7 mouse cellular contexts compared by ENCODE assay signal in the genomic region with DNA sequence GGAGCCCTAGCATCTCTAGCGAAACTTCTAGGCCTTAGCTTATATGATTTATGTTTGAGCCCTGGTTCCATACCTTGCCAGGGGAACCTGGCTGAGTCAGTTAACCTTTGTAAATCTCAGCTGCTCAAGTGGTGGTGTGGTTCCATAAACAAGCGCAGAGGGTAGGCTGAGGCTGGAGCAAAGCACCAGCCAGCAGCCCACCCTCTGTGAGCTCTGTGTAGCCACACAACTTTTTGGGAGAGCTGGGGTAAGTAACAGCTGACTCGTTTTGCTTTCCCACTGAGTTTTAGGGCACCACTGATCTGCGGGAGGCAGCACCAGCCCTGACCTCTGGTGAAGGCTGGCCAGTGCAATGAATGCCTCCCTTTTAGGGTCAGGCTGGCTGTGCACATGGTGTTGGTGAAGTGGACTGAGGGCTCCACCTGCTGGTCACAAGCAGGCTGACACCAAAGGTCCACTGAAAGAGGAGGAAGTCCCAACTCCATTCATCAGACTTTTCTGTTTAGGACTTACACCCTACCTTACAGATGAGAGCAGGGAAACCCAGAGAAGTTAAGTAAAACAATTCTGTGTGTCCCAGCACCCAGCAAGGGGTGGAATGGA. TPM values are rescaled to one million over a fixed set of nuclear protein-coding genes. Genes with fewer than 3 reads are reported as not detected.
DNase-seq lines count a peak whose midpoint lies in the region; ATAC-seq and TF ChIP-seq lines count a peak whose summit lies in the region.

No protein-coding gene starts in this region.

- no peak overlapping the region for H3K27ac ChIP-seq in intestine, postnatal 0 days (ENCODE audit: low read depth, low read length)
- no peak overlapping the region for H3K27ac ChIP-seq in midbrain, embryonic 12.5 days (replicated peaks)

- no peak overlapping the region for H3K4me2 ChIP-seq in intestine, postnatal 0 days (replicated peaks; ENCODE audit: low read depth)
- no peak overlapping the region for H3K4me2 ChIP-seq in midbrain, embryonic 12.5 days (replicated peaks)

- no peak overlapping the region for H3K4me3 ChIP-seq in intestine, postnatal 0 days (ENCODE audit: low read depth, low read length)
- no peak overlapping the region for H3K4me3 ChIP-seq in midbrain, embryonic 12.5 days

- ATAC-seq in intestine, postnatal 0 days, result peak; percentile 53
- peak; percentile 80 for ATAC-seq in midbrain, embryonic 12.5 days (ENCODE audit: low FRiP score, low read depth)

- no peaks in the 10 kb centered on the region for H3K9me3 ChIP-seq in intestine, postnatal 0 days (ENCODE audit: control insufficient read depth)
- no peaks in the 10 kb centered on the region for H3K9me3 ChIP-seq in midbrain, embryonic 12.5 days

- TF ChIP-seq CTCF in intestine, postnatal 0 days (IDR thresholded peaks at IDR 0.05; ENCODE audit: low read depth), result peak; percentile 97

- DNase-seq in adrenal gland, adult (ENCODE audit: inconsistent age in 2 of 2, low spot score in 1 of 2), result peak; percentile 71 to 91
- peak; percentile 83 to 86 for DNase-seq in cerebellum, postnatal 14 days
- peak; percentile 18 to 32 for DNase-seq in gastrocnemius, adult 8-10 months (ENCODE audit: low spot score in 2 of 2)
- peak; percentile 51 to 61 for DNase-seq in left cerebral cortex, postnatal 36 days (ENCODE audit: low spot score in 2 of 2)
- peak; percentile 54 for DNase-seq in skeletal muscle tissue, adult 2 months (ENCODE audit: low read depth, low spot score)

- 49% methylated on average over 4 of the region's 4 CpGs for WGBS in intestine, postnatal 0 days
- WGBS in midbrain, embryonic 12.5 days, result 42% methylated on average over 4 of the region's 4 CpGs

- no peaks in the 10 kb centered on the region for H3K27me3 ChIP-seq in intestine, postnatal 0 days (replicated peaks; ENCODE audit: control insufficient read depth, insufficient read depth, low read length)
- no peaks in the 10 kb centered on the region for H3K27me3 ChIP-seq in midbrain, embryonic 12.5 days

- H3K9ac ChIP-seq in intestine, postnatal 0 days (ENCODE audit: low read depth, low read length), result no peak overlapping the region
- no peak overlapping the region for H3K9ac ChIP-seq in midbrain, embryonic 12.5 days (replicated peaks)

- intact Hi-C loops in left cerebral cortex, postnatal 36 days (cut with DNase I), result no loop called here

- peaks cover 21% of the 10 kb centered on the region for H3K36me3 ChIP-seq in intestine, postnatal 0 days (ENCODE audit: control insufficient read depth, insufficient read depth)
- H3K36me3 ChIP-seq in midbrain, embryonic 12.5 days, result peaks cover 19% of the 10 kb centered on the region

- H3K4me1 ChIP-seq in intestine, postnatal 0 days (replicated peaks; ENCODE audit: control insufficient read depth, insufficient read depth, low read length), result no peaks in the 10 kb centered on the region
- peaks cover 16% of the 10 kb centered on the region for H3K4me1 ChIP-seq in midbrain, embryonic 12.5 days

RNA-seq across cellular contexts. Expression of gene Crb2, which starts 26.7 kb away (rescaled TPM):
- total RNA-seq in gastrocnemius, adult 8-10 months (2022), result under 1 TPM in 3 of 4 experiments, not detected in 1; 0.02 to 0.08 (median 0.04) TPM
- 0.51 and 0.60 TPM in 2 replicates for polyA plus RNA-seq in intestine, postnatal 0 days (2015; fragmentation: Nextera tagmentation; extraction: Ambion mirVana)
- 1 to 10 TPM; 3.4 to 3.5 TPM for total RNA-seq in left cerebral cortex, postnatal 36 days (2021)
- polyA plus RNA-seq in midbrain, embryonic 12.5 days (2016; fragmentation: Nextera tagmentation; extraction: Ambion mirVana), result 21.8 and 24.2 TPM in 2 replicates

Comparison
In these comparisons a context has a peak if more than half of its experiments do, and no peak if none do; other contexts are left out.
1. DNase-seq: peak in every context shown above with its lines; median percentile 84 in cerebellum, postnatal 14 days; 81 in adrenal gland, adult; 56 in left cerebral cortex, postnatal 36 days; 54 in skeletal muscle tissue, adult 2 months; 25 in gastrocnemius, adult 8-10 months.
2. RNA of gene Crb2, which starts 26.7 kb away (total RNA-seq): 3.4 to 3.5 TPM in left cerebral cortex, postnatal 36 days; 0.02 to 0.08 TPM in gastrocnemius, adult 8-10 months; every median in the first group is over 4 times any median in the second.